Mouse (Mus musculus) brain, embryonic 14.5 days (tissue): ENCODE measurements around the gene 1500009C09Rik.

Experiments used
- CTCF ChIP-seq: fragments of 200-500 bp; IDR thresholded peaks from 2 replicates; pipeline ENCODE4 v1.5.1; 2012; ENCODE audit warnings: inconsistent platforms, mild to moderate bottlenecking, moderate library complexity, borderline replicate concordance; ENCODE audit not compliant: insufficient read depth, insufficient read length; ENCODE audit errors: extremely low read depth
- POLR2A ChIP-seq: fragments of 200-500 bp; IDR thresholded peaks from 2 replicates; pipeline ENCODE4 v1.6.1; 2012; ENCODE audit warnings: mild to moderate bottlenecking, inconsistent platforms, borderline replicate concordance; ENCODE audit not compliant: poor library complexity, insufficient read depth, insufficient read length, severe bottlenecking; ENCODE audit errors: extremely low read depth

GRCm38 (mm10) chr15:82251579-82251978 lies 618 bp upstream of the 1500009C09Rik start:
- no peak for TF ChIP-seq POLR2A
- TF ChIP-seq CTCF, result no peak; the same call in 1 of the 2 replicates
